Mouse (Mus musculus) ES-Bruce4 (cell line): ENCODE results near the gene Kcnip4.

ENCODE experiments used
- CTCF ChIP-seq: IDR thresholded peaks from one replicate; pipeline ENCODE4 v1.8.1; 2011; ENCODE audit warnings: low read depth, low read length
- POLR2A ChIP-seq: IDR thresholded peaks from one replicate; pipeline ENCODE4 v1.8.1; 2011; ENCODE audit warnings: low read length; ENCODE audit not compliant: insufficient read depth

- no peak for TF ChIP-seq CTCF
- no peak for TF ChIP-seq POLR2A
Measured at GRCm38 (mm10) chr5:48421957-48422356, 1102.8 kb downstream of the Kcnip4 start.
